Mouse (Mus musculus): ENCODE data around the gene Npy4r.

- TF ChIP-seq CTCF (IDR thresholded peaks at IDR 0.05; ENCODE audit: low read depth), result no peak
- no peak for TF ChIP-seq EP300 (IDR thresholded peaks at IDR 0.05; ENCODE audit: low read depth)
Measured at GRCm38 (mm10) chr14:34096161-34096560, 56.1 kb downstream of the Npy4r start.

All from heart, postnatal 0 days (tissue).